Mouse (Mus musculus) gastrocnemius, postnatal 14 days (tissue): ENCODE results near the gene Hif3a. TPM values are rescaled to one million over a fixed set of nuclear protein-coding genes. Genes with fewer than 3 reads are reported as not detected.

Experiments
- DNase-seq: peaks from one replicate; pipeline ENCODE4 v3.0.0; 2021; ENCODE audit warnings: mixed read lengths
- intact Hi-C: fragments of 180-260 bp; cut with DNase I; formaldehyde crosslinking; loops from one replicate; pipeline ENCODE4 v1.15.1; 2025; ENCODE audit warnings: low total_unique reads
- total RNA-seq, 2 experiments: library from RNA; stranded (reverse); gene quantifications; 2 replicates each; pipeline ENCODE4 v1.2.3; 2021

Hif3a gene
- total RNA-seq, 2 experiments from 2014 or later: 1.6 to 6.0 TPM

DNA sequence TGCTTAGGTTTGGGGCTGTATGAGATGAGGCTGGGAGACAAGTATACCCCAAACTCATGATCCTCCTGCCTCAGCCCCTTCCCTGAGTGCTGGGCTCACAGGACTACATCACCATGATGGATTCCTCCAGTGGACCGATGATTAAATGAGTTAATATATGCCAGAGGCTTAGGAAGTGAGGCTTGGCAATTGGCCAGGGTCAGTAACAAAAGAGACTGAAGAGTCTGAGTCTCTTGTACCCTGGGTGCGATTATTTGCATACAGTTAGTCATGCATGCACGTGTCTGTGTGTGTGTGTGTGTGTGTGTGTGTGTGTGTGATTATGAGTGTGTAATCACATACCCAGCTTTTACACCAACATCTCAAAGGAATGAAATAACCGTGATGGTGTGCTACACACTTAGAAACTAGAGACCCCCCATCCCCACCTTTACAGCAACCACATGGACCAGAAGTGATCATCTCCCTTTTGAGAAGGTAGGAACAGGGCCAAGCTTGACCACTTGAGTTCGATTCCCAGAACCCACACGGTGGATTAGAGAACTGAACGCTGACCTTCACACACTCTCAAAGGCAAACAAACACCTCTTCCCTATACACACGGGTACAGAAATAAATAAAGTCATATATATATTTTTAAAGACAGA, 3.3 kb downstream of the Hif3a start:
- no peak for DNase-seq
- intact Hi-C loops: no loop called here

DNA sequence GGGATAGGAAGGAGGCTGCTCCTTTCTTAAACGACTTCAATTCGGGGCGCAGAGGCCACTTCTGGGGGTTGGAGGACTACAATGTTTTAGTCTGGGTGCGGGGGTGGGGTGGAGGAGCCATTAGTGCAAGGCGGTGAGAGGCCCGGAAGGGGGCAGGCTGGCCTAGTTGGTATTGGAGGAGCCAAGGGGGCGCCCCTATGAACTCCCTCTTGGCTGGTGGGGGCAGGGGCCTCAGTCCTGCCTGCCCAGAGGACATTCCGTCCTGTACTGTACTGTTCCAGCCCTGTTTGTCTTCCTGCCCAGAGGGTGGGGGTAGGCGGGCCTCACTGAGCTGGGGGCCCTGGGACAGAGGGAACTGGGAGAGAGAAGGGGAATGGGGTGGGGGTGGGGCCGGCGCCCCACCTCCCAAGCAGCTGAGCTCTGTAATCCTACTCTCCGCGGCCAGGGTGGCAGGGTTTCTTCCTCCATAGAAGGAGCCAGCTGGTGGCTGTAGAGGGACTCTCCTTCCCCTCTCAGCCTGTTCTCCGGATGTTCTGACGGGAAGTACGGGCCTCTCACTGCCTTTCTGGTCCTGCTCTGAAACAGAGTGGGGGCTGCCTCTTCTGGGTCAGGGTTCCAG, 4.0 kb downstream of the Hif3a start:
- intact Hi-C loops: no loop called here
- peak; percentile 86 for DNase-seq

DNA sequence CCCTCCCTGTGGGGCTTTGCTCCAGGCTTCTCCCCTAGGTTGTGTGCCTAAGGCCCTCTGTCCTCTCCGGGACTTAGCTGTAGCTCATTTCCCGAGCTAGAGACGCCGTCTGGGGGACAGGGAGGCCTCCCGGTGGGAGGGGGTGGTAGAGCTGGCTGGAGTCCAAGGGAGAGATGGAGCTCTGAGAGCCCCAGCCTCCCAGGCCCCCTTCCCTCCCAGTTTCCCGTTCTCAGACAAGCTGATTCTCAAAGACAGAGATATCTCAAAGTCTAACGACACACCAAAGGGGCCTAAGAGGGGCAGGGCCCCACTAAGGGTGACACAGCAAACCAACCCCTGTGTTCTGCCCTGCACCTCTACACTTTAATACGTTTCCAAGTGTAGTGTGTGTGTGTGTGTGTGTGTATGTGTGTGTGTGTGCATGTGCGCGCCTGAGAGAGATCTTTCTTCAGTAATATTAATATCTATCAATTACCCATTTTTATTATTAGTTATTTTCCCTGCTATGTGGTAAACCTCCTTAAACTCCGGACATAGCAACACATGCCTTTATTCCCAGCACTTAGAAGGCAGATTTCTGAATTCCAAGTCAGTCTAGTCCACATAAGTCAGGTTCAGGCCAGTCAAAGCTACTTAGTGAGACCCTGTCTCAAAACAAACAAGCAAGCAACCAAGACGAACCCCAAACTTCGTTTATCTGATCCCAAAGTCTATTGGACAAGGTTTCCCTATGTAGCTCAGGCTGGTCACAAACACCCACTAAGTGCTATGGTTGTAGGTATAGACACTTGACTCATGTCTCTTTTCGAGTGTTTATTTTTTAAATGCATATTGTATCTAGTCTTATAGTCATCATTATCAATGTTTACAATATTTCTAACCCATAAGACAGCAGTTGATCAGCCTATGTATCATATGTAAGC, 5.4 kb downstream of the Hif3a start:
- intact Hi-C loops: no loop called here

DNA sequence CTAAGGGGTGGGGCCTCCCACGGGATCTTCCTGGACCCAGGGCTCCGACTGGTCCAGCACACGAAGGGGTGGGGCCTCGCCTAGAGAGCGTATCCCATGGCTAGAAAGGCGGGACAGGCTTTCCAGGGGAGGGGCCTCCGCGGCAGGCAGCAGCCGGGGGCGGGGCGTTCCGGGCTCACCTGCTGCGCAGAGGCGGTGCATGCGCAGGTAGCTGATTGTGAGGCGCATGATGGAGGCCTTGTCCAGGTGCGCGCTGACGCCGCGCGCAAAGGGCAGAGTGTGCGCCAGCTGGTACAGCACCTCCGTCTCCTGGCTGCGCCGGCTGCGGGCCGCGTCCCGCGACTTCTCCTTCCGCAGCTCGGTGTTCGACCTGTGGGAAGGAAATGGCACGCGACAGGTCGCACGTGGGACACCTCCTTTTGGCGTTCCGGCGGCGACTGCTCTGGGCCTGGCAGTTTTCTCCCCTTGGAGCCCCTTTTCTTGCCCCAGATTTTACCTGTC, 6.1 kb downstream of the Hif3a start:
- peak; percentile 75 for DNase-seq
- intact Hi-C loops: no loop called here

More for the DNA sequence above, 5.4 kb downstream of the Hif3a start:
- peak; percentile 31 for DNase-seq

DNA sequence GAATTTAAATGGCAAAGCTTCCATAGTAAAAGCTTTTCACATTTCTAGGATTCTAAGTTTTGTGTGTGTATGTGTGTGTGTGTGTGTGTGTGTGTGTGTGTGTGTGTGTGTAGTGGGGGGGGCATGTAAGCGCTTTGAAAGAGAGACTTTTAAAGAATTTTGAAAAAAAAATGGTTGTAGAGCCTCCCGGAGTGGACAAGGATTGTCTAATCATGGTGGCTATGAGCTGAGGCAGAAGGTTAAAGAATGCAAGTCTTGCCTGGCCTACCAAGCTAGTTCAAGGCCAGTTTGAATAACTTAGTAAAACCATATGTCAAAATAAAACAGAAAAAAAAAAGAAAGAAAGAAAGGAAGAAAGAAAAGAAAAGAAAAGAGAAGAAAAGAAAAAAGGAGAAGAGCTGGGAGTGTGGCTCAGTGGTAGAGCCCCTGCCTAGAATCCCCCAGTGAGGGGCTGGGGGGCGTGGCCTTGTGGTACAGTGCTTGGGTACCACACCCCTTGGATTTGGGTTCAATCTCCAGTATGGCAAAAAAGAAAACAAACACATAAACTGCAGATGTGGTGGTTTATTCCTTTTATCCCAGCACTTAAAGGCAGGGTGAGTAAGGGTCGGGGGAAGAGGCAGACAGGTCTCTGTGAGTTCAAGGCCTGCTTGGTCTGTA, 6.8 kb downstream of the Hif3a start:
- intact Hi-C loops: no loop called here
- no peak for DNase-seq

DNA sequence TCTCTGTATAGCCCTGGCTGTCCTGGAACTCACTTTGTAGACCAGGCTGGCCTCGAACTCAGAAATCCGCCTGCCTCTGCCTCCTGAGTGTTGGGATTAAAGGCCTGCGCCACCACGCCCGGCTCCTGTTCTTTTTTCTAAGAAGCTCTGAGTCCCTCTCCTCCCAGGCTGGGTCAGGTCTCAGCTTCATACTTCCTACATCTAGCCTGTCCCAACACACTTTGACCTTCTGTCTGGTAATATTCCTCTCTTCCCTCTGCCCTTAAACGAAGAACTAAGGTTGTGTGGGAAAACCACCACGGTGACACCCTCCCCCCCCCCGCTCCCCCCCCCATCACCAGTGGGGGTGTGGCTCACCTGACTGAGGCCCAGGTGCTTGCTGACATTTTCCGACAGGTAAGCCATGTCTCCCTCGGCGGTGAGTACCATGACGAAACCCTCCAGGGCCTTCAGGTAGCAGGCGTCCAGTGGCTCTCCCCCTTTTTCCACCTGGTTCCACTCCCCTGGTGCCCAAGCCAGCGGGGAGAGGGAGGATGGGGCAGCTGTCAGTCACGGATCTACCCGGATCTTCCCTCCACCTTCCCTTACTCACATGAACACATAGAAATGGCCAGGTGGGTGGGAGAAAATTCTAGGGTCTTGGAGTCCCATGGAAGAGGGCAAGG, 7.8 kb downstream of the Hif3a start:
- intact Hi-C loops: loop anchor here (5.0 kb wide), 1 partner anchor 122 kb away; no protein-coding TSS in a partner anchor
- no peak for DNase-seq

DNA sequence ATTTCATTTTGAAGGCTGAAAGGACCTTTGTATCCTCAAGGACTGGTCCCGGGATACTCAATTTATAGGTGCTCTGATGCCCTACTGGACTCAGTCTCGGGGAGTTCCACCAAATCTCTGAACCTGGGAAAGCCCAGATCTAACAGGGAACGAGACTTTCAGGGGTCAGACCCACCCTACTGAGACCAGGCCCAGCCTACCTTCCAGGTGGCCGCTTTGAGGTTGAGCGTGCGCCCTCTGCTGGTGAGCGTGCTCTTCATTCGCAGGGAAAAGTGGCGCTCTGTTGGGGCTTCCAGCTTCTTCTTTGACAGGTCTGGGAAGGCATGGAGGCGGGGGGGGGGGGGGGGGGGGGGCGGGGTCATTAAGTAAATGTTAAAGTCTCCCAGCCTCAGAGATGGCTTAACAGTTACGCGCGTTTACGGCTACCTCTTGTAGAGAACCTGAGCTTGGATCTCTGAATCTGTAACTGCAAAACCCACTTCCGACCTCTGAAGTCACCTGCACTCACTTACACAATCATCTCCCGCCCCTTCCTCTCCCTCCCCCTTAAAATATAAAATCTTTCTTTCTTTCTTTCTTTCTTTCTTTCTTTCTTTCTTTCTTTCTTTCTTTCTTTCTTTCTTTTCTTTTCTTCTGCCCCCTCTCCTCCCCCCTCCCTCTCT, 11.2 kb downstream of the Hif3a start:
- DNase-seq: peak; percentile 64
- intact Hi-C loops: loop anchor here (5.0 kb wide), 1 partner anchor 119 kb away; no protein-coding TSS in a partner anchor

DNA sequence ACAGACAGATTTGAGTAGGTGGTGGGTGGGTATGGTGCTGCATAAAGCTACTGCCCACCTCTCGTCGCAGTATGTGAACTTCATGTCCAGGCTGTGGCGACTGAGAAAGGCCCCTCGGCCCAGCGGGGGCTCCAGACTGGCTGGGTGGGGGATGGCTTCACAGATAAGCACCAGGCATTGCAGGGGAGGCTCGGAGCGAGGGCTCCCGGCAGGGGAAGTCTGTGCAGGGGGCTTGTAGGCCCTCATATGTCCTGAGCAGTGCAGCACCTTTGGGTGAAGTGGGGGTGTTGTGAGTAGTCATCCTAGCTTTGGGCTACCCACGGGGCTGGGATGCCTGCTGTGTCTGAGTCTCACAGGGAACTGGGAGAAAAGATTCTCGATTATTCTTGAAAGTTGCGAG, 11.7 kb downstream of the Hif3a start:
- DNase-seq: no peak
- intact Hi-C loops: loop anchor here (5.0 kb wide), 1 partner anchor 118 kb away; no protein-coding TSS in a partner anchor

DNA sequence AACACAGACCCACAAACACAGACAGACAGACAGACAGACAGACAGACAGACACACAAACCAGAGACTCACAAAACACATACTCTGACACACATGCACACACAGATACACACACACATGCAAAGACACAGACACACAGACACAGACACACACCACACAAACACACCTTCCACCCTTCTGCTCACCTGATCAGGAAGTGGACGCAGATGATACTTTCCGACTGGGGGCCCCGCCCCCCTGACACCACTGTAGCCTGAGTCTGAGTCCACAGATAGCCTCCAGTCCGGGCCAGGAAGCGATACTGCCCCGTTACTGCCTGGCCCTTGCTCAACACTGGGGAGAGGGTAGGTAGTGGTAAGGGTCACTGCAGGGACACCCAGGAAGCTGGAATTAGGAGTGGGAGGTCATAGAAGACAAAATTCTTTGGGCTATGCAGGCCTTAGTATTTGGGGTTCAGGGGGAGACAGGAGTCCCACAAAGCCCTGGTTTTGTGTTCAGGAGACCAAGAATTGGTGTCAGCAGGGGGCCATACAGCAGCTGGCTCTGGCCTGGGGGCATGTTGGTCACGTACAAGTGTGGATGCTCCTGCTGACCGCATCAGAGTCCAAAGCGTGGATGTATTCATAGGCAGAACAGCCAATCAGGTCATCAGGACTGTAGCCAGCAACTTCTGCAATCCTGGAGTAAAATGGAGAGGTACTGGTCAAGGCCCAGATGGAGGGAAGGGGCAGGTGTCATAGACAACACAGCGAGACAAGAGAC, 13.6 kb downstream of the Hif3a start:
- DNase-seq: no peak
- intact Hi-C loops: loop anchor here (5.0 kb wide), 1 partner anchor 36 kb away; no protein-coding TSS in a partner anchor

DNA sequence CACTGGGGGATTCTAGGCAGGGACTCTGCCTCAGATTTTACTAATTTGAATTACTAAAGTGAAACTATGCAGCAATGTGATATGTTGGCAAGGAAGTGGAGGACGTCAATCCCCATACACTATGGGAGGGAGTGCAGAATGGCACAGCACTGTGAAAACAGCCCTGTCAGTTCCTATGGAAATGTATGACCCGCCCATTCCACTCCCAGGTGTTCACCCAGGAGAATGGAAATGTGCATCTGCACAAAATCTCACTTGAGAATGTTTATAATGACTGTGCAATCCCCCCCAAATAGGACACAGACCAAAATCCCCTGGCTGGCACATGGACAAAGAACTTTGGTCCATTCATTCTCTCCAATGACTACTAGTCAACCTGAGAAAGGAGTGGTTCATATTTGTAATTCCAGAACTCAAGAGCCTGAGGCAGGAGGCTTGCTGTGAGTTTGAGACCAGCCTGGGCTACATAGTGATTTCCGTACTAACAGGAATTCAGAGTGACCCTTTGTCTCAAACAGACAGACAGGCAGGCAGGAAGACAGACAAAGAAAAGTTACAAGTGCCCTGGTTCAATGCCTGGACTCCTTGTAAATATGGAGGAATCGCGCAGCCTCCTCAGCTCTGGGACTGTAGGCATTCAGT, 15.1 kb downstream of the Hif3a start:
- no peak for DNase-seq
- intact Hi-C loops: loop anchor here (5.0 kb wide), 1 partner anchor 35 kb away; no protein-coding TSS in a partner anchor

DNA sequence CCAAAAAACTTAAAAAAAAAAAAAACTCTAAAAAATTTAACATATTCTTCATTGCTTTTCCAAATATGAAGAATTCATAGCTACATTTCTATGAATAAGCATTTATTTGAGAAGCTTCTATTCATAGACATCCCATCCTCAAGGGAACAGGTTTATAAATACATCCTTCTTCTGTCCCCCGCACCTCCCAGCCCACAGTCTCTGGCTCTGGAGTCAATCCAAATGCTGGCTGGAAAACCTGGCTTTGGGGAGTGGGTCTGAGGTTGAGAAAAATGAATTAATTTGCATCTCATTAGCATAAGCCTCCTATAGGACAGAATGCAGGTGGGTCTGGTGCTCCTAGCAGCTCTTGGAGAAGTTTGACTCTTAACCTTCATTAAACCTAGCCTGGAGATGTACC, 16.5 kb downstream of the Hif3a start:
- intact Hi-C loops: loop anchor here (5.0 kb wide), 1 partner anchor 33 kb away; no protein-coding TSS in a partner anchor
- DNase-seq: no peak

DNA sequence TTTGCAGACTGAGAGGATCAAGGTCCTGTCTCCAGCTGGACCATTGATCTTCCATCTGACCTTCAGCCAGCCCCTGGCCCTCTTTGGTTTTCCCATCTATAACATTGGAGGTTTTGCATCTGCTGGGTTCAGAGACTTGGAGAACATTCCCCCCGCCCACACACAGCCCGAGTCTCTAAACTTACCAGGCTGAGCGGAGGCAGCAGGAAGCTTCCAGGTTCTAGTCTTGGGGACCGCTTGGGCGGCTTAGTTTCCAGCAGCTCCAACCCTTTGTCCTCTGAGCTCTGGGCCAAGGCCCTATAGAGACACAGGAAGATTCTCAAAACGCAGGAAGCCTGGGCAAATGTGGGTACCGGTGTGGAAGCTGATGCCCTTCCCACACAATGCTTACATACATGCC, 22.9 kb downstream of the Hif3a start:
- intact Hi-C loops: no loop called here
- no peak for DNase-seq

DNA sequence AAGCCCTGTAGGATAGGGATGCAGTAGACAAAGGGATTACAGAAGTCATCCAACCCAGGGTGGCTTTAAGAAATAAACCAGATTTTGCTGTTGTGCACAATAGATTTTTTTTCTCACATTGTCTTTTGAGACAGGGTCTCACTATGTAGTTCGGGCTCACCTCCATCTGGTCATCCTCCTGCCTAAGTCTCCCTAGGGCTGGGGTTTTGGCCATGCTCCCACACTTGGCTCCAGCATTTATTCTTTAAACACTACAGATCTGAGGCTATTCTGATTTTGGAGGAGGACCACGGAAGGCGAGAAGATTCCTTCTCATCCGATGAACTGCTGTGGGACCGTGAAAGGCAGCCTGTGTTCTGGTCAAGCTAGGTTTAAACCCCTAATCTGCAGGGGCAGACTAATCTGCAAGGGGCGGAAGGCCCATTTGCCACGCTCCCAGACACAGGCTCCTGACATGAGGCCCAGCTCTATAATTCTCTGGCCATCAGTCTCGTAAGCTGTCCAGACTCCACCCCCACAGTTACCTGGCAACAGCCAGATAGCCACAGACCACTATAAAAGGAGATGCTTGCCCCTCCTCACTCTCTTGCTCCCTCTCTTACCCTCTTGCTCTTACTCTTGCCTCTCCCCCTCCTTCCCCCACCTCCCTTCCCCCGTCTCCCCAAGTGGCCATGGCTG, 24.1 kb downstream of the Hif3a start:
- intact Hi-C loops: no loop called here
- no peak for DNase-seq

DNA sequence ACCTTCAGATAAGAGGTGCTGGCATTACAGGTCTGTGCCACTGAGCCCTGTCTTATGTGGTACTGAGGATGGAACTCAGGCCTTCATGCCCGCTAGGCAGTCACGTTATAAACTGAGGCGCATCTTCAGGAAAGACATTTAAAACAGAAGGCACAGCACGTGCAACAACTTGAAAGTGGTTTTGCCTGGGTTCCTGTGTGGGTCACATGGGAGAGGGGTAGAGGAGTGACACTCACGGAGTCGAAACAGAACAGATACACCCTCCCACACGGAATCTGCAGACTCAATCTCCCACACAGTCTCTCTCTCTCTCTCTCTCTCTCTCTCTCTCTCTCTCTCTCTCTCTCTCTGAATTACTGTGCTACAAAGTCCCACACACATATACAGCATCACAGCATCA, 32.0 kb downstream of the Hif3a start:
- intact Hi-C loops: no loop called here
- DNase-seq: no peak

DNA sequence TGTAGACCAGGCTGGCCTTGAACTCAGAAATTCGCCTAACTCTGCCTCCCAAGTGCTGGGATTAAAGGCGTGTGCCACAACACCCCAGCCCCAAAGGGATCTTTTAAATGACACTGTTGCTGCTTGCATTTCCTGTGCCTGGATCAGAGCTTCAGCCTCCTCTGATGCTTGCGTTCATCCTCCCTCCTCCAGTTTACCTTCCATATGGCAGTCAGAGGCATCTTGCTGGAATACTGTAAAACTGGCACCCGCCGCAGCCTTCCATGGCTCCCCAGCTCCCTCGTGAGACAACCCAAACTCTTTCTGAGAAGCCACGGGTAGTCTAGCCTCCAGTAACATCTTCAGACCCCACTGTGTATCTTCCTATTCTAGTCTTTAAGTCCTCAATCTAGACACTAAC, 33.3 kb downstream of the Hif3a start:
- intact Hi-C loops: no loop called here
- no peak for DNase-seq

DNA sequence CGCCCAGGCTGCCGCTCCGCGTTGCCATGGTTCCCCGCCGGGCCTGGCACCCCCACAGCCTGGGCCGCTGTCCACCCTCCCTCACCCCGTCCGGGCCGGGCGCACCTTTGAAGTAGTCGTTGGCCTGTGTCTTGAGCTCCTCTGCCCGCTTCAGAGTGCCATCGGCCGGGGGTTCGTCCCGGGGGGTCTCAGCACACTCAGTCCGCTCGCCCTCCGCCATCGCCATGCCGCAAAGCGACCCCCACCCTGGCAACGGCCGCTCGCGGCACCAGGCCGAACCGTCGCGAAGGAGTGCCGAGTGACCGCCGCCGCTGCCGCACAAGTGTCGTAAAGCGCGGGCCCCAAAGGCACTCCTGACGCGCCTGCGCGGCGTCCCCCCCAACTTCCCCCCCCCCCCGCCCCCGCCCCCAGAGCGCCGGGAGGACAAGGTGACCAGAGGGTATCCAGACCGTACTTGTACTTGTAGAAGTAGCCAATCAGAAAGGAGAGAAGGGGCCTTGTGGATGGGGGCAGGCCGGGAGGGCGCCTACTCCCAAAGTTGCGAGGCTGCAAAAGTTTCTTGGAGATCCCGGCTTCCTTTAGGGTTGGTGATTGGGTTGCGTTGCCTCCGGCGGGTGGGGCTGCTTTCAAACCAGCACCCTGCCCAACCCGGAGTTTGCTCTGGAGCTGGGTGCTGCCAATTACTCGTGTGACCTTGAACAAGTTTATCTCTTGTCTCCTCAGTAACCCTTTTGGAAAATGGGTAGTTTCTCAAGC, 34.5 kb downstream of the Hif3a start, which contains the start of gene Ppp5c:
TSS of gene Ppp5c (minus strand) at position 337 of the 756 bp plus-strand sequence.
- peak; percentile 95 for DNase-seq
- intact Hi-C loops: no loop called here
